In genomic region chr4:149006107-149006506, GRCm38 (mm10) we compare ENCODE assay signal across 9 mouse cellular contexts.
"Had no signal": no experiment of that assay in that cellular context is flagged by ENCODE, and none has a peak within 500 bp of the region (broad histone marks: within the 10 kb centered on the region; RNA-seq: fewer than 3 reads in every experiment).

No protein-coding gene starts in this region.

- DNase-seq: kidney, adult 2 months; kidney, postnatal 36 days; liver; lung, adult 2 months; lung, postnatal 14 days; lung, postnatal 4 days; midbrain, embryonic 14.5 days; right cerebral cortex, postnatal 4 days; thymus, postnatal 25 days had no signal
